Mouse (Mus musculus): Measurements from ENCODE around the gene Cyb561. TPM values are rescaled to one million over a fixed set of nuclear protein-coding genes. Genes with fewer than 3 reads are reported as not detected.

Gene Cyb561
- polyA plus RNA-seq (2014; fragmentation: Nextera tagmentation; extraction: Ambion mirVana), result 38.1 TPM in 2 replicates

DNA sequence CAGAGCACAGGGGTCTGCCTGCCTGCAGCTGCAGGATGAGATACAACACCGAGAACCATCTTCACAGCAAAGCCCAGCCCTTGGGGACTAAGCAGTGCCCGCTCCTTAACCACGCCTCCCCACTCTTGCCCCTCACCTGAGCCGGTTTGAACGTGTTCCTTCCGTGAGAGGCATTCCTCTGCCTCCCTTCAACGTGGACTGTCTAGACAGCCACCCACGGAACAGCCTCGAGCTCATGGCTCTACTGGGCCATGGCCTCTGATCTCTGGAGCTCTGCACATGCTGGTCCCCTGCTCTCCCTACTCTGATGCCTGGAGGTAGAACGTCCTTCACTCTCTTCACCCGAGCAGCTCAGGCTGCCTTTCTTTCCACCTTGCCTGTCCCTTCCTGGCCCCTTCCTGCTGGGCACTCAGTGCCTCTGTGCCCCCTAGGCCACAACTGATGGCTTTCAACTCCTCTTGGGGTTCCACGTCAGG is at the start of gene Cyb561:
TSS of gene Cyb561 (minus strand) at position 426 of the 476 bp plus-strand sequence.
- H3K4me2 ChIP-seq (ENCODE audit: low read length), result no peak within 1 kb of the TSS
- no peak within 1 kb of the TSS for H3K27ac ChIP-seq (ENCODE audit: low read depth)
- H3K27me3 ChIP-seq (replicated peaks; ENCODE audit: control insufficient read depth, insufficient read depth, low read length), result no peaks in the 10 kb centered on the region
- no peaks in the 10 kb centered on the region for H3K36me3 ChIP-seq (ENCODE audit: control insufficient read depth, insufficient read depth, low read length)
- no peak within 1 kb of the TSS for H3K9ac ChIP-seq (ENCODE audit: low read length)
- no peaks in the 10 kb centered on the region for H3K9me3 ChIP-seq (ENCODE audit: control insufficient read depth, low read length)
- ATAC-seq (replicated peaks; ENCODE audit: low FRiP score, low TSS enrichment, low read depth) (no peak), DNase-seq (ENCODE audit: low spot score) (no peak)
- no peak within 1 kb of the TSS for H3K4me3 ChIP-seq (ENCODE audit: low read depth, low read length)
- no peaks in the 10 kb centered on the region for H3K4me1 ChIP-seq (replicated peaks; ENCODE audit: control insufficient read depth, insufficient read depth, low read length)
- 73% methylated on average over 12 of the region's 12 CpGs for WGBS

DNA sequence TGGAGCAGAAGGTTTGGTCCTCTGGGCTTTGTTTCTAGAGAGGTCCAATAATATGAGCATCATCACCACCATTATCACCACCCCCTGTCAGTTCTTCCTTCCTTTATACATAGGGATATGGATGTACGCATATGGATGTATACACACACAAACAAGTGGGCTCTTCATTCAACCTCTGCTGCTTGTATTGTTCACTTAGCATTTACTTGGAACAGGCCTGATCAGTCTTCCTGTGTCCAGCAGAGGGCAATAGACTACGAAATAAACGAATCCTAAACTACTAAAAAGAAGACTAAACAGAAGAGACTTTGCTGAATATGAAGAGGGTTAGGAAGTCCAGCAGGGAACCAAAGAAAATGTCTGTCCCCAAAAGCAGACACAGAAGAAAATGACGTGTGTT is 48.6 kb upstream of the Cyb561 start:
- Histone ChIP-seq H3K4me1 (replicated peaks; ENCODE audit: control insufficient read depth, insufficient read depth, low read length) (no peaks in the 10 kb centered on the region; the same call in 1 of the 2 replicates), H3K27me3 (replicated peaks; ENCODE audit: control insufficient read depth, insufficient read depth, low read length) (no peaks in the 10 kb centered on the region), H3K27ac (ENCODE audit: low read depth) (no peak overlapping the region), H3K4me2 (ENCODE audit: low read length) (no peak overlapping the region), H3K4me3 (ENCODE audit: low read depth, low read length) (no peak overlapping the region), H3K9ac (ENCODE audit: low read length) (no peak overlapping the region), H3K36me3 (ENCODE audit: control insufficient read depth, insufficient read depth, low read length) (no peaks in the 10 kb centered on the region), H3K9me3 (ENCODE audit: control insufficient read depth, low read length) (no peaks in the 10 kb centered on the region)
- DNase-seq (ENCODE audit: low spot score) (no peak), ATAC-seq (replicated peaks; ENCODE audit: low FRiP score, low TSS enrichment, low read depth) (no peak)
- 47% methylated on average over 4 of the region's 4 CpGs for WGBS

DNA sequence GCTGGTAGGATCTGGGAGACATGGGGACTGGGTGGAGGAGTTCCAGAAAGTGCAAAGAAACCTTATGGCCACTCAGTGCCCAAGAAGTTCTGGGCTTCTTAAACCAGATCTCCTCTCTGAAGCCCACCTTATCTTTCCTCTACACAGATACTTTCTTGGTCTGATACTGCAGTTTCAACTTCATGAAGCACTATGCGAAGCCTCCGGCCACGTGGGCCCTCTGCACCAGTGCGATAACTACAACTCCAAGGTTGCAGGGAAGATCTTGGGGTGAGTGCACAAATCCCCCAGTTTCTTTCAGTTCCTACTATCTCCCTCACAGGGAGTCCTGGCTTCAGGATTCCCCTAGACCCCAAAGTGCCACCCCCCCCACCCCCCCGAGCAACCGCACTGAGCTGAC is 46.9 kb upstream of the Cyb561 start:
- H3K4me2 ChIP-seq (ENCODE audit: low read length), result no peak overlapping the region
- DNase-seq (ENCODE audit: low spot score) (no peak), ATAC-seq (replicated peaks; ENCODE audit: low FRiP score, low TSS enrichment, low read depth) (no peak)
- no peaks in the 10 kb centered on the region for H3K27me3 ChIP-seq (replicated peaks; ENCODE audit: control insufficient read depth, insufficient read depth, low read length)
- no peaks in the 10 kb centered on the region for H3K4me1 ChIP-seq (replicated peaks; ENCODE audit: control insufficient read depth, insufficient read depth, low read length)
- no peak overlapping the region for H3K9ac ChIP-seq (ENCODE audit: low read length)
- H3K27ac ChIP-seq (ENCODE audit: low read depth), result no peak overlapping the region
- H3K9me3 ChIP-seq (ENCODE audit: control insufficient read depth, low read length), result no peaks in the 10 kb centered on the region
- WGBS, result 93% methylated on average over 6 of the region's 6 CpGs
- H3K4me3 ChIP-seq (ENCODE audit: low read depth, low read length), result no peak overlapping the region
- H3K36me3 ChIP-seq (ENCODE audit: control insufficient read depth, insufficient read depth, low read length), result no peaks in the 10 kb centered on the region

DNA sequence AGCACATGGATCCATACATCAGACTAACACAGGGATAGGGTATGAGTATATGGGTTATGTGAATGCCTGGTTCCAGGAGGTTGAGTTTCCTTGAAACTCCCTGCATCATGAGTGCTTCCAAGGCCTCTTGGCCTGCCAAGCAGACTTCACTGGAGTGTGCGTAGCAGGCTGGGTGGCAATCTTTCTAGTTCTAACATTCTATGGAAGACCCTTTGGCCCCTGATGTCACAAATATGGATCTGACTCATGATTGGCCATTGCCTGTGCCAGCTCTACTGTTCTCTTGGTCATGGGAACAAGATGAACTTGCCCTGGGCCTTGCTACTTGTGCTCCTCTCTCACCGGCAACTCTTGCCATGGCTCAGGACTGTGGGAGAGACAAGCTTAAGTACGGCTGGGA is 41.2 kb upstream of the Cyb561 start, which contains the start of gene Ace3:
TSS of gene Ace3 (plus strand) at position 301 of the 400 bp plus-strand sequence.
- ATAC-seq (replicated peaks; ENCODE audit: low FRiP score, low TSS enrichment, low read depth), result no peak
- no peak within 1 kb of the TSS for H3K4me3 ChIP-seq (ENCODE audit: low read depth, low read length)
- H3K9me3 ChIP-seq (ENCODE audit: control insufficient read depth, low read length), result no peaks in the 10 kb centered on the region
- H3K9ac ChIP-seq (ENCODE audit: low read length), result no peak within 1 kb of the TSS
- no peaks in the 10 kb centered on the region for H3K36me3 ChIP-seq (ENCODE audit: control insufficient read depth, insufficient read depth, low read length)
- H3K4me2 ChIP-seq (ENCODE audit: low read length), result no peak within 1 kb of the TSS
- no peaks in the 10 kb centered on the region for H3K4me1 ChIP-seq (replicated peaks; ENCODE audit: control insufficient read depth, insufficient read depth, low read length)
- no peaks in the 10 kb centered on the region for H3K27me3 ChIP-seq (replicated peaks; ENCODE audit: control insufficient read depth, insufficient read depth, low read length)
- no peak for DNase-seq (ENCODE audit: low spot score)
- 100% methylated on average over 3 of the region's 3 CpGs for WGBS
- no peak within 1 kb of the TSS for H3K27ac ChIP-seq (ENCODE audit: low read depth)

DNA sequence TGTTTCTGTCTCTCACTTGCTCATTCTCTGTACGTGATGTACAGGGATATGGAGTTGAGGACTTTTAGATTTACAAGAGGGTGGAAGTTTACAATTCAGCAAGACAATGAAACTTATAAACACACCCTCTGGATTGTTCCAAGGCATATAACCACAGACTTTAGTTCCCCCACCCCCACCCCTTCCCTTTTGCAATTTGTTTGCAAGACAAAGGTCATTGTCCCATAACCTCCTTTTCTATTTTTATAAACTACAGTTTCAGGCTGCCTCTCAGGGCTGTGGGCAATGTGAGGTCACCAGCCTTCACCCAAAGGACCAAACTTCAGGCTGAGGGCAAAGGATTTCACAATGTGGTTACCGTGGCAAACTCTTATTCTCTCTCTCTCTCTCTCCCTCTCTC is 37.1 kb upstream of the Cyb561 start:
- Histone ChIP-seq H3K36me3 (ENCODE audit: control insufficient read depth, insufficient read depth, low read length) (no peaks in the 10 kb centered on the region), H3K27me3 (replicated peaks; ENCODE audit: control insufficient read depth, insufficient read depth, low read length) (no peaks in the 10 kb centered on the region), H3K27ac (ENCODE audit: low read depth) (no peak overlapping the region), H3K9me3 (ENCODE audit: control insufficient read depth, low read length) (no peaks in the 10 kb centered on the region), H3K4me2 (ENCODE audit: low read length) (no peak overlapping the region), H3K4me3 (ENCODE audit: low read depth, low read length) (no peak overlapping the region), H3K4me1 (replicated peaks; ENCODE audit: control insufficient read depth, insufficient read depth, low read length) (no peaks in the 10 kb centered on the region), H3K9ac (ENCODE audit: low read length) (no peak overlapping the region)
- DNase-seq (ENCODE audit: low spot score) (no peak), ATAC-seq (replicated peaks; ENCODE audit: low FRiP score, low TSS enrichment, low read depth) (no peak)
- 70% methylated on average over 2 of the region's 2 CpGs for WGBS

DNA sequence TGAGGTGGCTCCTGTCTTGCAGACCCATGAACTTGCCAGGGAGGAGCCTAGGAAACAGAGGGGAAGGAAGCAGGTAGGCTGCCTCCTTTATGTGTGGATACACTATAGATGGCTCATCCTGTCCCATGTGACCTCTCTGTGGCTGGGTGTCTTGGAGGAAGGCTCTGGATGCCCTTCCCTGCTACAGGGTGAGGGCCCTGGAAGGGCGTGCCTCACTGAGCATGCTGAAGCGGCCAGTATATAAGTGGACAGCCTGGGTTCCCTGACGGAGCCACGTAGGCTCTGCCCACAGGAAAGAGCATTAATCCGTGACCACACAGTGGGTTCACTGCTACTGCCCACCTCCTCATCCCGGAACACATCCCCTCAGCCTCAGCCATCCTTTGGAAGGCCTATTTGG is 36.3 kb upstream of the Cyb561 start:
- H3K27ac ChIP-seq (ENCODE audit: low read depth), result no peak overlapping the region
- no peak overlapping the region for H3K4me3 ChIP-seq (ENCODE audit: low read depth, low read length)
- H3K36me3 ChIP-seq (ENCODE audit: control insufficient read depth, insufficient read depth, low read length), result no peaks in the 10 kb centered on the region
- H3K27me3 ChIP-seq (replicated peaks; ENCODE audit: control insufficient read depth, insufficient read depth, low read length), result no peaks in the 10 kb centered on the region
- 85% methylated on average over 6 of the region's 6 CpGs for WGBS
- H3K9ac ChIP-seq (ENCODE audit: low read length), result no peak overlapping the region
- DNase-seq (ENCODE audit: low spot score) (no peak), ATAC-seq (replicated peaks; ENCODE audit: low FRiP score, low TSS enrichment, low read depth) (no peak)
- no peaks in the 10 kb centered on the region for H3K9me3 ChIP-seq (ENCODE audit: control insufficient read depth, low read length)
- H3K4me2 ChIP-seq (ENCODE audit: low read length), result no peak overlapping the region
- H3K4me1 ChIP-seq (replicated peaks; ENCODE audit: control insufficient read depth, insufficient read depth, low read length), result no peaks in the 10 kb centered on the region

DNA sequence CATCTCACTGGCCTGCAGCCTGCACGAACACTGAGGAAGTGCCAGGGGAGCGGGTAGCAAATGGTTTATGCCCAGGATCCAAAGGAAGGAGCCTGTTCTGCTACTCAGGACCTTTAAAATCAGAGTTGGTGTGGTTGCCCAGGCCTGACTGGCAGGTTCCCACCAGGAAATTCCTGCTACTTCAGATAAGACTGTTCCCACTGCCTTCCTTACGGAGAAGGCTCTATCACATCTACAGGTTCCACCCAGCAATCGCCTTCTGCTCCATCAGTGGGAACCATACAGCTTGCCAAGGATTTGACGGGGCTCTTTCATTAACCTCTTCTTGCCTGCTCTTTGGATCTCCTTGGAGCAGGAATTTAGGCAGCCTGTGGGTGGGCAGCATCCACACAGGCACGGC is 34.3 kb upstream of the Cyb561 start:
- no peaks in the 10 kb centered on the region for H3K9me3 ChIP-seq (ENCODE audit: control insufficient read depth, low read length)
- H3K9ac ChIP-seq (ENCODE audit: low read length), result no peak overlapping the region
- DNase-seq (ENCODE audit: low spot score), result no peak
- H3K4me3 ChIP-seq (ENCODE audit: low read depth, low read length), result no peak overlapping the region
- H3K27me3 ChIP-seq (replicated peaks; ENCODE audit: control insufficient read depth, insufficient read depth, low read length), result no peaks in the 10 kb centered on the region
- H3K36me3 ChIP-seq (ENCODE audit: control insufficient read depth, insufficient read depth, low read length), result no peaks in the 10 kb centered on the region
- no peak for ATAC-seq (replicated peaks; ENCODE audit: low FRiP score, low TSS enrichment, low read depth)
- WGBS, result 76% methylated on average over 6 of the region's 6 CpGs
- H3K4me2 ChIP-seq (ENCODE audit: low read length), result no peak overlapping the region
- H3K27ac ChIP-seq (ENCODE audit: low read depth), result no peak overlapping the region
- no peaks in the 10 kb centered on the region for H3K4me1 ChIP-seq (replicated peaks; ENCODE audit: control insufficient read depth, insufficient read depth, low read length)

DNA sequence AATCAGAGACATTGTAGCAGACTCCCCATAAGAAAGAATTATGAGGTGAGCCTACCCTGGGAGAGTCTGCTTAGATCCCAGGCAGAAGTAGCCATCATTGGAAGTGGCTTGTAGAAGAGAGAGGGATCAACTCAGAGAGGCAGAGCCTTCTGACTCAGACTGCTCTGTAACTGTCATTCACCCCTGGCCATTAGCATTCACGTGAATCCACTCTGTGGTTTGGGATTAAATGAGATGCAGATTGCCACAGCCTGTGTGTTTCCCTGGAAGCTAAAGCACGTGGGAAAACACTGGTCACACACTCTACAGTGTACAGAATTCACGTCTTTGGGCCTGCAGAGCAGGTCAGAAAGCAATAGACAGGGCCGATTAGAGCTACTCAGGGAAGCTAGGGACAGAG is 31.3 kb upstream of the Cyb561 start:
- Histone ChIP-seq H3K27ac (ENCODE audit: low read depth) (no peak overlapping the region), H3K4me1 (replicated peaks; ENCODE audit: control insufficient read depth, insufficient read depth, low read length) (no peaks in the 10 kb centered on the region), H3K36me3 (ENCODE audit: control insufficient read depth, insufficient read depth, low read length) (no peaks in the 10 kb centered on the region), H3K4me3 (ENCODE audit: low read depth, low read length) (no peak overlapping the region), H3K4me2 (ENCODE audit: low read length) (no peak overlapping the region), H3K27me3 (replicated peaks; ENCODE audit: control insufficient read depth, insufficient read depth, low read length) (no peaks in the 10 kb centered on the region), H3K9me3 (ENCODE audit: control insufficient read depth, low read length) (no peaks in the 10 kb centered on the region), H3K9ac (ENCODE audit: low read length) (no peak overlapping the region)
- ATAC-seq (replicated peaks; ENCODE audit: low FRiP score, low TSS enrichment, low read depth) (no peak), DNase-seq (ENCODE audit: low spot score) (no peak)
- WGBS, result 77% methylated on average over 4 of the region's 4 CpGs

DNA sequence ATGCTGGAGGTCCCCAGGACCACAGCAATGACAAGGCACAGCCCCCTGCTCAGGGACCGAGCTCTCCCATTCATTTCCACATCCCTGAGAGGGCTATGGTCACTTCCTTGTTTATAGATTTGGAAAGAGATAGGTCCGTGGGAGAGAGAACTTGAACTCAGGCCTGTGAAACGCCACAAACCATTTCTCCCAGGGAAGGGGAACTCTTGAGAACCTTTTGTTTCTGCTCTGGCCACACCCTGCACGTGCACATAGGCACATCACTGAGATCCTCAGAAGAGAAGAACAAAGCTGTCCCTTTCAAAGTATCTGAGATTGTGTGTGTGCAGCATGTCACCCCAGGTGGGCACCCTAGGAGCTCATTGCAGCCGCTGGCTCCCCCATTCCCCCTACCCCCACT is 25.5 kb upstream of the Cyb561 start:
- Histone ChIP-seq H3K9ac (ENCODE audit: low read length) (no peak overlapping the region), H3K4me3 (ENCODE audit: low read depth, low read length) (no peak overlapping the region), H3K9me3 (ENCODE audit: control insufficient read depth, low read length) (no peaks in the 10 kb centered on the region), H3K27me3 (replicated peaks; ENCODE audit: control insufficient read depth, insufficient read depth, low read length) (no peaks in the 10 kb centered on the region), H3K4me2 (ENCODE audit: low read length) (no peak overlapping the region), H3K27ac (ENCODE audit: low read depth) (no peak overlapping the region), H3K4me1 (replicated peaks; ENCODE audit: control insufficient read depth, insufficient read depth, low read length) (no peaks in the 10 kb centered on the region), H3K36me3 (ENCODE audit: control insufficient read depth, insufficient read depth, low read length) (no peaks in the 10 kb centered on the region)
- DNase-seq (ENCODE audit: low spot score) (no peak), ATAC-seq (replicated peaks; ENCODE audit: low FRiP score, low TSS enrichment, low read depth) (no peak)
- WGBS, result 72% methylated on average over 5 of the region's 5 CpGs

Data from intestine, embryonic 14.5 days (tissue).